Mouse (Mus musculus) layer of hippocampus, adult 9-11 months (tissue): Measurements from ENCODE around the gene Dnajb7.
"Not testable (repeated sequence)": the region's sequence is repeated elsewhere in the genome, so short reads cannot be mapped to it uniquely, and the experiment has no call there.

ENCODE experiments used
- DNase-seq: peaks from one replicate; pipeline ENCODE4 v3.0.0; 2022

Dnajb7 gene

GRCm38 (mm10) chr15:81408199-81408598 is at the start of gene Dnajb7:
Dnajb7 (minus strand) TSS chr15:81408299.
- DNase-seq = no peak

- peak; percentile 47 for DNase-seq
Observed at GRCm38 (mm10) chr15:81448463-81448862, 40.4 kb upstream of the Dnajb7 start.

GRCm38 (mm10) chr15:81439236-81439635 is 31.1 kb upstream of the Dnajb7 start:
- DNase-seq = no peak

GRCm38 (mm10) chr15:81438345-81438744 is 30.2 kb upstream of the Dnajb7 start:
- DNase-seq = no peak

GRCm38 (mm10) chr15:81431195-81431594 is 23.1 kb upstream of the Dnajb7 start:
- DNase-seq = no peak

- DNase-seq = no peak
Observed at GRCm38 (mm10) chr15:81427947-81428346, 19.8 kb upstream of the Dnajb7 start.

- no peak for DNase-seq
Observed at GRCm38 (mm10) chr15:81425311-81425710, 17.2 kb upstream of the Dnajb7 start.

GRCm38 (mm10) chr15:81422156-81422681 is 14.1 kb upstream of the Dnajb7 start:
- no peak for DNase-seq

GRCm38 (mm10) chr15:81421454-81421853 is 13.4 kb upstream of the Dnajb7 start:
- DNase-seq = no peak

- no peak for DNase-seq
Observed at GRCm38 (mm10) chr15:81418065-81418464, 10.0 kb upstream of the Dnajb7 start.

- not testable (repeated sequence) for DNase-seq
Observed at GRCm38 (mm10) chr15:81416763-81417310, 8.7 kb upstream of the Dnajb7 start.

- no peak for DNase-seq
Observed at GRCm38 (mm10) chr15:81405008-81405407, 3.1 kb downstream of the Dnajb7 start.

GRCm38 (mm10) chr15:81399638-81400315 is 8.3 kb downstream of the Dnajb7 start, which contains the start of the genes St13 and Xpnpep3:
St13 (minus strand) TSS chr15:81400077.
Xpnpep3 (plus strand) TSS chr15:81400138.
- peak; percentile 96 for DNase-seq

- no peak for DNase-seq
Observed at GRCm38 (mm10) chr15:81399297-81399637, 8.8 kb downstream of the Dnajb7 start.

GRCm38 (mm10) chr15:81398189-81398588 is 9.9 kb downstream of the Dnajb7 start:
- no peak for DNase-seq

GRCm38 (mm10) chr15:81394211-81394915 is 13.7 kb downstream of the Dnajb7 start:
- no peak for DNase-seq

GRCm38 (mm10) chr15:81392997-81393396 is 15.1 kb downstream of the Dnajb7 start:
- DNase-seq = peak; percentile 70

- DNase-seq = no peak
Observed at GRCm38 (mm10) chr15:81386327-81386726, 21.8 kb downstream of the Dnajb7 start.

GRCm38 (mm10) chr15:81378845-81379244 is 29.3 kb downstream of the Dnajb7 start:
- no peak for DNase-seq

GRCm38 (mm10) chr15:81374621-81375020 is 33.5 kb downstream of the Dnajb7 start:
- no peak for DNase-seq

- no peak for DNase-seq
Observed at GRCm38 (mm10) chr15:81370356-81370755, 37.7 kb downstream of the Dnajb7 start.

GRCm38 (mm10) chr15:81368601-81369000 is 39.5 kb downstream of the Dnajb7 start:
- DNase-seq = no peak

- DNase-seq = no peak
Observed at GRCm38 (mm10) chr15:81366241-81366640, 41.9 kb downstream of the Dnajb7 start.

- DNase-seq = no peak
Observed at GRCm38 (mm10) chr15:81365246-81365645, 42.9 kb downstream of the Dnajb7 start.
